Mouse (Mus musculus) midbrain, postnatal 0 days (tissue): ENCODE data around the gene Akr1b7. TPM values are rescaled to one million over a fixed set of nuclear protein-coding genes. Genes with fewer than 3 reads are reported as not detected.

ENCODE experiments used
- ATAC-seq: fragments of 200-750 bp; cut with Nextera tagmentation; 2 replicates; pipeline ENCODE4 v1.8.0; 2017; ENCODE audit warnings: moderate number of reproducible peaks, mild to moderate bottlenecking, moderate TSS enrichment, moderate library complexity; ENCODE audit not compliant: low FRiP score
- DNase-seq: peaks from one replicate; pipeline ENCODE4 v3.0.0-alpha.2; 2015; ENCODE audit warnings: low spot score
- H3K27ac ChIP-seq: fragments of 300-500 bp; sonication (generic); 2 replicates; pipeline ENCODE4 v1.5.1; 2014; ENCODE audit warnings: low read depth, mild to moderate bottlenecking, low read length, mixed read lengths
- H3K27me3 ChIP-seq: fragments of 300-500 bp; sonication (generic); 2 replicates; pipeline ENCODE4 v1.6.1; 2014; ENCODE audit warnings: low read length, control low read depth, mixed read lengths; ENCODE audit not compliant: insufficient read depth
- H3K36me3 ChIP-seq: fragments of 300-500 bp; sonication (generic); 2 replicates; pipeline ENCODE4 v1.6.1; 2014; ENCODE audit warnings: low read length, control low read depth, mixed read lengths; ENCODE audit not compliant: insufficient read depth
- H3K4me1 ChIP-seq: fragments of 300-500 bp; sonication (generic); 2 replicates; pipeline ENCODE4 v1.6.1; 2014; ENCODE audit warnings: mild to moderate bottlenecking, control low read depth, antibody characterized with exemption, low read length, mixed read lengths; ENCODE audit not compliant: insufficient read depth
- H3K4me2 ChIP-seq: fragments of 300-500 bp; sonication (generic); 2 replicates; pipeline ENCODE4 v1.6.1; 2014; ENCODE audit warnings: low read depth, mild to moderate bottlenecking, low read length, mixed read lengths; ENCODE audit not compliant: poor library complexity, severe bottlenecking
- H3K4me3 ChIP-seq: fragments of 300-500 bp; sonication (generic); 2 replicates; pipeline ENCODE4 v1.5.1; 2014; ENCODE audit warnings: low read depth, mild to moderate bottlenecking, low read length, moderate library complexity
- H3K9ac ChIP-seq: fragments of 300-500 bp; sonication (generic); replicated peaks from 2 replicates; pipeline ENCODE4 v1.6.1; 2014; ENCODE audit warnings: mild to moderate bottlenecking, low read length, moderate library complexity, mixed read lengths; ENCODE audit not compliant: poor library complexity, severe bottlenecking
- H3K9me3 ChIP-seq: fragments of 300-500 bp; sonication (generic); 2 replicates; pipeline ENCODE4 v1.6.1; 2016; ENCODE audit warnings: low read length, control low read depth
- CTCF ChIP-seq: IDR thresholded peaks from 2 replicates; pipeline ENCODE4 v1.5.1; 2016; ENCODE audit warnings: antibody characterized with exemption, mild to moderate bottlenecking
- WGBS: fragments of 180-500 bp; shearing (Covaris S2); extraction: QIAGEN DNeasy Blood & Tissue Kit; methylation state at CpG from one replicate; pipeline ENCODE4 v1.1.7; 2014; 5-methylcytosine and 5-hydroxymethylcytosine counted together
- polyA plus RNA-seq: library from polyadenylated mRNA; unstranded; fragments of >200 nt; fragmentation: Nextera tagmentation; extraction: Ambion mirVana; gene quantifications from 2 replicates; pipeline ENCODE4 v1.2.1, GENCODE M21; 2015
- total RNA-seq: library from RNA; depleted of rRNA; stranded (reverse); fragments of >200 nt; gene quantifications from 2 replicates; pipeline ENCODE4 v1.2.3, GENCODE M21; 2014; rRNA removed

Akr1b7 gene
- total and polyA plus RNA-seq, 2 experiments from 2014 or later = 0.20 TPM; not detected in 1

DNA sequence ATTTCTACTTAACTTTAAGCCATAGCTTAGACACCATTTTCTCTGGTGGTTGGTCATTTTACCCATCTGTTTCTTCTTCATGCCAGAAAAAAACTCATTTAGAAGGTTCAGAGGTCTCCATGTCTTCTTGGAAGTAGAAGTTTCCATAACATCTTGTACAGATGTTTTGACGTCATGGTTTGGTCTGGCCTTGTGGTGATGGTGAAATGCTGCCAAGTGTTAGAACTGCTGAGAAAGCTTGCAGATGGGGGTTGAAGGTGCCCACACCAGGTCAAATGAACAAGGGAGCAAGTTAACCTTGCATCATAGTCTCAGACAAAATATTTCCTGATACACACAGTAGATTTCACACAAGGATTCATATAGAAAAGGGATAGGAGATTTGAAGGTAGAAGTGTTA is 36.6 kb downstream of the Akr1b7 start:
- no peaks in the 10 kb centered on the region for H3K9me3 ChIP-seq
- H3K36me3 ChIP-seq = no peaks in the 10 kb centered on the region
- no peaks in the 10 kb centered on the region for H3K27me3 ChIP-seq
- WGBS = 82% methylated on average over 1 of the region's 1 CpGs
- no peak overlapping the region for H3K4me3 ChIP-seq
- H3K4me1 ChIP-seq = no peaks in the 10 kb centered on the region
- no peak overlapping the region for H3K27ac ChIP-seq
- no peak for DNase-seq
- no peak overlapping the region for H3K4me2 ChIP-seq
- no peak for TF ChIP-seq CTCF
- H3K9ac ChIP-seq = no peak overlapping the region
- ATAC-seq = no peak

DNA sequence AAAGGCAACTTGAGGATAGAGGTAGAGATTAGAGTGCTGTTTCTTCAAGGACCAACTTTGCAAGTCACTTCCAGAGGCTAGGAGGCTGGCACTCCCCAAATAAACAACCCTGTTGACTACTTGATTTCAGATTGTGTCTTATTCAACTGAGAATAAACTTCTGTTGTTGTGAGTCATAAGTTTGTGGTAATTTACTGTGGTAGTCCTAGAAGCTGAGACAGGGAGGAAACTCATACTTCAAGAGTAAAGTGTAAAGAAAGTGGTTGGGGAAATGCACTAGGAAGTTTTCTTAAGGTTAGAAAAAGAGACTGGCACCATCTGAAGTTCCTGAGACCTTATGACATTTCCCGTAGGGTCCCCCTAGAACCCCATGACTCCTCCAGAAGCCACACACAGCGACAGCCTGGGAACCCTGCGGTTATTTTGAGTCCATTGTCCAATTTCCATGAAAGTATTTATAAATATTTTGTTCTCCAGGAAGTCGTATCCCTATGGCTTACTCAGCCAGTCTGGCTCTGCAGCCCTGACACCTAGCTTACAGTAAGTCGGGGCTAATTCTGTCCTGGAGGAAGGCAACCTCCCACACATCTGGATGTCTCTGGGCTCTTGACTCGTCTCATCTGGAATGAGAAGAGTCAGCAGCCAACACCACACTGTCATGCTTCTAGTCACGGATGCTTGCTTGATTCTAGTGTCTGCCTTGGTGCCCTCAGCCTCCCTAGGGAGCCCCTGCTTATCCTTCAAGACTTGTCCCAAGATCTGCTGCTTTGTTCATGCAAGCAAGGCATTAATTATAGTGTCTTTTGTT is 41.0 kb downstream of the Akr1b7 start:
- no peak for ATAC-seq
- Histone ChIP-seq H3K4me2 (no peak overlapping the region), H3K27me3 (no peaks in the 10 kb centered on the region), H3K27ac (no peak overlapping the region), H3K9me3 (no peaks in the 10 kb centered on the region), H3K36me3 (no peaks in the 10 kb centered on the region), H3K4me3 (no peak overlapping the region), H3K9ac (no peak overlapping the region), H3K4me1 (no peaks in the 10 kb centered on the region)
- no peak for TF ChIP-seq CTCF
- DNase-seq = no peak
- WGBS = 72% methylated on average over 7 of the region's 7 CpGs

DNA sequence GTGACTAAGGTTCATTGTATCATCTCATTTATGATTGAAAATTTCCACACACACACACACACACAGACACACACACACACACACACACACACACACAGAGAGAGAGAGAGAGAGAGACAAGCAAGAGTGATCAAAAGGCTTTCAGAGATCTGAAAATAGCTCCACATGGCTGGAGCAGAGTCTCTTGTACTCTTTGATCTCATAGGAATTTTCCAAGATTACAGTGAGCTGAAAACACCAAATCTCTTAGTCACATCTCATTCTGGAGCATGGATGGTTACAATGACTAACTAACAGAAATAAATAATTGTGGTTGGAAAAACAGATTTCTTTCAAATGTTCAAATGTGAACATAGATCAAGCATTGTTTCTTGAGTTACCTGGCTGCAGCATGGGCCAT is 47.3 kb downstream of the Akr1b7 start:
- Histone ChIP-seq H3K36me3 (no peaks in the 10 kb centered on the region), H3K4me3 (no peak overlapping the region), H3K27me3 (no peaks in the 10 kb centered on the region), H3K27ac (no peak overlapping the region), H3K9ac (no peak overlapping the region), H3K9me3 (no peaks in the 10 kb centered on the region), H3K4me2 (no peak overlapping the region), H3K4me1 (no peaks in the 10 kb centered on the region)
- no peak for ATAC-seq
- DNase-seq = no peak
- TF ChIP-seq CTCF = no peak

DNA sequence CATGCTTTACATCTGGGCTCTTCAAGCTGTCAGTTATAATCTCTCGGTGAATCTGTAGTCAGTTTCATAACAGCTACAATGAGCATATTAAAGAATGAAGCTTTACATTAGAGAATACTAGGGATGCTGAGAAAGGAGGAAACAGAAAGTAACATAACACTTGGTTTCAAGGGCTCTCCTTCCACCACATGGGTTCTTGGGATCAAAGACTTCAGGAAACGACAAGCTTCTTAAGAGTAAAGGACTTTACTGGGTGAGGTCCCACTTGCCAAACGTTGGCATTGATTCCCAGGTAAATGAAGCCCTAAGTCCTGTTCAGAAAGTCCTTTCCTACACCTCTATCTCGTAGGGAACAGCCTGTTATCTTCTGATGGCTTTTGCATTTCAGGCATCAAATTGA is 48.5 kb downstream of the Akr1b7 start:
- Histone ChIP-seq H3K4me1 (no peaks in the 10 kb centered on the region), H3K4me2 (no peak overlapping the region), H3K27ac (no peak overlapping the region), H3K36me3 (no peaks in the 10 kb centered on the region), H3K27me3 (no peaks in the 10 kb centered on the region), H3K9ac (no peak overlapping the region), H3K4me3 (no peak overlapping the region), H3K9me3 (no peaks in the 10 kb centered on the region)
- 55% methylated on average over 4 of the region's 4 CpGs for WGBS
- ATAC-seq = no peak
- no peak for TF ChIP-seq CTCF
- no peak for DNase-seq

DNA sequence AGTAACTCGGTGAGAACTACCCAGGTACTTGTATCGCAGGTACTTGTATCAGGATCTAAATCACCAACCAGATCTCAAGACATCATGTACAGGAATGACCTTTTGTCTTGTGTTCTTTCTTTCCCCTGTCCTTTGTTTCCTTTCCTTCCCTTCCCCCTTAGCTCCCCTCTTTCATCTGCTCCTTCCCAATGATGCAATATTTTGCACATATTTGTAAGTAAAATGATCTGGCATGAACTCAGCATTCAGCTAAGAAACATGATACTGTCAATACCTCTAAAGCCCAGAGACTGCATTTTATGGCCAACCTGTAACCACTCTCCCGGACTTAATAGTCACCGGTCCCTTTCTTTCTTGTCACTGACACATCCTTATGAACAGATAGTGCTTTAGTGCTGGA is 51.4 kb downstream of the Akr1b7 start:
- 97% methylated on average over 4 of the region's 4 CpGs for WGBS
- Histone ChIP-seq H3K9ac (no peak overlapping the region), H3K4me1 (no peaks in the 10 kb centered on the region), H3K4me2 (no peak overlapping the region), H3K9me3 (no peaks in the 10 kb centered on the region), H3K27ac (no peak overlapping the region), H3K4me3 (no peak overlapping the region), H3K27me3 (no peaks in the 10 kb centered on the region), H3K36me3 (no peaks in the 10 kb centered on the region)
- DNase-seq (no peak), ATAC-seq (no peak)
- TF ChIP-seq CTCF = no peak

DNA sequence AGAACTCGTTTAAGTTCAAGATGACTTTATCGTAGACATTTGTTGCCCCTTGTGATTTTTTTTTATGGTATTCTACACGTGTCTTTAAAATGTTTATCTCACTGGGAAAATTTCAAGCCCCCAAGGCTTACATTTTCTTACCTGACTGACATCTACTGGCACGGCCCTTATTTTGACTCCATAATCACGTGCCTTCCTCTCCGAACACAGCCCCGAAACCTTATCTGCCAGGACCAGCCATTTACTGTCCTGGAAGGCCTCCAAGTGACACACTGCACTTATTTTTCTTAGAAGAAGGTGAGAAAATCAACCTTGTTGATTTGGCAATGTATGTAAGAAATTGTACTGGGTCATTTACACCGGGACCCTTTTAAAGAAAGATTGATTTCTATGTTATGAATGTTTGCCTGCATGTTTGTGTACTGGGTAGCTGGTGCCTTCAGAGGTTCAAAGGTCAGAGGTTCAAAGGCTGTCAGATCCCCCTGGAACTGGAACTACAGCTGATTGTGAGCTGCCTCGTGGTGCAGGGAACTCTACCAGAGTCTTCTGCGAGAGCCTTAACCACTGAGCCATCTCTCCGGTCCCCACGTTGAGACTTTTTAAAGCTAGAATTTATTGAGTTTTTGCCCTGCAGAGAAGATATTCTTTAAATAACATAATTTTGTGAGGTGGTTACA is 59.4 kb downstream of the Akr1b7 start:
- H3K27ac ChIP-seq = no peak overlapping the region
- ATAC-seq (no peak), DNase-seq (no peak)
- no peaks in the 10 kb centered on the region for H3K27me3 ChIP-seq
- H3K9ac ChIP-seq = no peak overlapping the region
- no peaks in the 10 kb centered on the region for H3K36me3 ChIP-seq
- H3K4me1 ChIP-seq = no peaks in the 10 kb centered on the region
- no peak overlapping the region for H3K4me2 ChIP-seq
- 87% methylated on average over 12 of the region's 12 CpGs for WGBS
- no peak overlapping the region for H3K4me3 ChIP-seq
- no peak for TF ChIP-seq CTCF
- H3K9me3 ChIP-seq = no peaks in the 10 kb centered on the region

Other genes with a start within 250 kb of the Akr1b7 start
- 24.5 and 30.8 TPM in 2 replicates for gene Slc35b4, start 235.2 kb upstream of the Akr1b7 start, total RNA-seq
- 30.6 and 36.5 TPM in 2 replicates for gene Slc35b4, start 235.2 kb upstream of the Akr1b7 start, polyA plus RNA-seq
- gene Akr1b3, start 94.9 kb upstream of the Akr1b7 start, total RNA-seq = 65.2 and 79.8 TPM in 2 replicates
- gene Akr1b3, start 94.9 kb upstream of the Akr1b7 start, polyA plus RNA-seq = 102 and 105 TPM in 2 replicates
- 0.38 and 1.4 TPM in 2 replicates for gene Akr1b8, start 58.2 kb upstream of the Akr1b7 start, total RNA-seq
- 2.0 and 2.2 TPM in 2 replicates for gene Akr1b8, start 58.2 kb upstream of the Akr1b7 start, polyA plus RNA-seq
- gene Akr1b10, start 28.1 kb upstream of the Akr1b7 start, total RNA-seq = 9.5 and 13.8 TPM in 2 replicates
- gene Akr1b10, start 28.1 kb upstream of the Akr1b7 start, polyA plus RNA-seq = 15.0 and 15.4 TPM in 2 replicates
- gene Bpgm, start 63.9 kb downstream of the Akr1b7 start, total RNA-seq = 42.9 and 51.4 TPM in 2 replicates
- 80.6 and 86.0 TPM in 2 replicates for gene Bpgm, start 63.9 kb downstream of the Akr1b7 start, polyA plus RNA-seq
- 20.5 and 20.7 TPM in 2 replicates for gene Cald1, start 186.2 kb downstream of the Akr1b7 start, total RNA-seq
- 37.4 and 40.5 TPM in 2 replicates for gene Cald1, start 186.2 kb downstream of the Akr1b7 start, polyA plus RNA-seq